Mouse (Mus musculus) MEL (cell line): ENCODE measurements around the gene Lamc3. TPM values are rescaled to one million over a fixed set of nuclear protein-coding genes. Genes with fewer than 3 reads are reported as not detected.

Experiments
- DNase-seq: peaks from one replicate; pipeline ENCODE4 v3.0.0; 2011; ENCODE audit warnings: low read depth, low spot score
- H3K27ac ChIP-seq: 2 replicates; pipeline ENCODE4 v1.5.1; 2012; ENCODE audit warnings: low read depth, mild to moderate bottlenecking, control low read depth, low read length, moderate library complexity; ENCODE audit not compliant: control insufficient read depth
- H3K27me3 ChIP-seq, 2 experiments: fragments of 150-350 bp in 1 of 2; sonication (generic) in 1 of 2; 2 replicates each; pipeline ENCODE4 v1.6.1; 2012; ENCODE audit warnings: low read length in 2 of 2, mild to moderate bottlenecking in 2 of 2, improper control_type of control experiment in 1 of 2, moderate library complexity in 1 of 2; ENCODE audit not compliant: insufficient read depth in 2 of 2, control insufficient read depth in 1 of 2
- H3K36me3 ChIP-seq, 2 experiments: 2 replicates each; pipeline ENCODE4 v1.6.1; 2012 to 2014; ENCODE audit warnings: low read length in 2 of 2, improper control_type of control experiment in 1 of 2, inconsistent platforms in 1 of 2, mild to moderate bottlenecking in 1 of 2; ENCODE audit not compliant: insufficient read depth in 2 of 2, control insufficient read depth in 1 of 2
- H3K4me1 ChIP-seq, 2 experiments: fragments of 150-350 bp in 1 of 2; sonication (generic) in 1 of 2; 2 replicates each; pipeline ENCODE4 v1.6.1; 2012; ENCODE audit warnings: low read length in 2 of 2, improper control_type of control experiment in 1 of 2, mild to moderate bottlenecking in 1 of 2; ENCODE audit not compliant: insufficient read depth in 2 of 2, control insufficient read depth in 1 of 2
- H3K4me3 ChIP-seq, 2 experiments: fragments of 150-350 bp in 1 of 2; sonication (generic) in 1 of 2; 2 replicates each; pipeline ENCODE4 v1.5.1; 2012; ENCODE audit warnings: low read depth in 2 of 2, low read length in 2 of 2, mild to moderate bottlenecking in 2 of 2, moderate library complexity in 2 of 2, control low read depth in 1 of 2, improper control_type of control experiment in 1 of 2; ENCODE audit not compliant: control insufficient read depth in 1 of 2, insufficient read depth in 1 of 2
- H3K79me2 ChIP-seq: 2 replicates; pipeline ENCODE4 v1.6.1; 2012; ENCODE audit warnings: mild to moderate bottlenecking, low read length, moderate library complexity; ENCODE audit not compliant: control insufficient read depth, poor library complexity, insufficient read depth
- H3K9ac ChIP-seq: 2 replicates; pipeline ENCODE4 v1.6.1; 2012; ENCODE audit warnings: low read depth, mild to moderate bottlenecking, control low read depth, low read length, moderate library complexity; ENCODE audit not compliant: control insufficient read depth, poor library complexity, severe bottlenecking
- H3K9me3 ChIP-seq: fragments of 150-350 bp; sonication (generic); replicated peaks from 2 replicates; pipeline ENCODE4 v1.6.1; 2012; ENCODE audit warnings: mild to moderate bottlenecking, low read length, improper control_type of control experiment, moderate library complexity; ENCODE audit not compliant: insufficient read depth
- BHLHE40 ChIP-seq: IDR thresholded peaks from 2 replicates; pipeline ENCODE4 v1.6.1; 2012; ENCODE audit warnings: low read depth, mild to moderate bottlenecking, inconsistent platforms, low read length, improper control_type of control experiment, borderline replicate concordance
- CHD2 ChIP-seq: IDR thresholded peaks from 2 replicates; pipeline ENCODE4 v1.6.1; 2011; ENCODE audit warnings: low read length, improper control_type of control experiment
- CTCF ChIP-seq, 3 experiments: IDR thresholded peaks in 2 of 3; conservative IDR thresholded peaks in 1 of 3; 2 replicates each; pipeline ENCODE4 v1.5.1; 2011 to 2012; ENCODE audit warnings: low read length in 3 of 3, low read depth in 2 of 3, mild to moderate bottlenecking in 2 of 3, improper control_type of control experiment in 1 of 3, inconsistent platforms in 1 of 3, mixed read lengths in 1 of 3, moderate library complexity in 1 of 3; ENCODE audit not compliant: control insufficient read depth in 1 of 3, insufficient read depth in 1 of 3, poor library complexity in 1 of 3, severe bottlenecking in 1 of 3
- E2F4 ChIP-seq: IDR thresholded peaks from 2 replicates; pipeline ENCODE4 v1.6.1; 2011; ENCODE audit warnings: low read depth, low read length, improper control_type of control experiment, borderline replicate concordance
- ELF1 ChIP-seq: IDR thresholded peaks from 2 replicates; pipeline ENCODE4 v1.6.1; 2014; ENCODE audit warnings: low read depth, mild to moderate bottlenecking, inconsistent platforms, low read length, improper control_type of control experiment, moderate library complexity
- GATA1 ChIP-seq: IDR thresholded peaks from 2 replicates; pipeline ENCODE4 v1.6.1; 2011; ENCODE audit warnings: low read depth, low read length, improper control_type of control experiment
- KAT2A ChIP-seq: conservative IDR thresholded peaks from 2 replicates; pipeline ENCODE4 v1.6.1; 2012; ENCODE audit warnings: low read depth, low read length, improper control_type of control experiment, inconsistent platforms
- MAX ChIP-seq: IDR thresholded peaks from 2 replicates; pipeline ENCODE4 v1.6.1; 2011; ENCODE audit warnings: low read length, improper control_type of control experiment
- MAZ ChIP-seq: IDR thresholded peaks from 2 replicates; pipeline ENCODE4 v1.6.1; 2012; ENCODE audit warnings: low read depth, mild to moderate bottlenecking, inconsistent platforms, low read length, improper control_type of control experiment
- MYC ChIP-seq: IDR thresholded peaks from 2 replicates; pipeline ENCODE4 v1.6.1; 2011; ENCODE audit warnings: low read depth, mild to moderate bottlenecking, low read length, improper control_type of control experiment, moderate library complexity
- NELFE ChIP-seq: IDR thresholded peaks from 2 replicates; pipeline ENCODE4 v1.6.1; 2011; ENCODE audit warnings: low read depth, low read length, improper control_type of control experiment
- NRF1 ChIP-seq: IDR thresholded peaks from 2 replicates; pipeline ENCODE4 v1.6.1; 2014; ENCODE audit warnings: low read depth, mild to moderate bottlenecking, inconsistent platforms, low read length, improper control_type of control experiment, moderate library complexity; ENCODE audit not compliant: poor library complexity, insufficient read depth, severe bottlenecking
- POLR2AphosphoS2 ChIP-seq: IDR thresholded peaks from 2 replicates; pipeline ENCODE4 v1.6.1; 2011; ENCODE audit warnings: low read length, improper control_type of control experiment
- POLR2AphosphoS5 ChIP-seq: IDR thresholded peaks from 2 replicates; pipeline ENCODE4 v1.6.1; 2012; ENCODE audit warnings: low read depth, borderline replicate concordance, mild to moderate bottlenecking, inconsistent platforms, low read length, moderate library complexity, mixed read lengths
- TAL1 ChIP-seq: IDR thresholded peaks from 2 replicates; pipeline ENCODE4 v1.6.1; 2012; ENCODE audit warnings: mild to moderate bottlenecking, inconsistent platforms, low read length, moderate library complexity, mixed read lengths
- TBP ChIP-seq: IDR thresholded peaks from 2 replicates; pipeline ENCODE4 v1.8.0; 2011; ENCODE audit warnings: low read depth, low read length, improper control_type of control experiment
- UBTF ChIP-seq: IDR thresholded peaks from 2 replicates; pipeline ENCODE4 v1.6.1; 2012; ENCODE audit warnings: low read depth, mild to moderate bottlenecking, inconsistent platforms, low read length, improper control_type of control experiment, moderate library complexity, borderline replicate concordance; ENCODE audit not compliant: insufficient read depth
- USF2 ChIP-seq, 2 experiments: IDR thresholded peaks; 2 replicates each; pipeline ENCODE4 v1.6.1; 2011 to 2012; ENCODE audit warnings: improper control_type of control experiment in 2 of 2, low read length in 2 of 2, borderline replicate concordance in 1 of 2, inconsistent platforms in 1 of 2, low read depth in 1 of 2, mild to moderate bottlenecking in 1 of 2; ENCODE audit not compliant: insufficient read depth in 1 of 2
- ZC3H11A ChIP-seq: IDR thresholded peaks from 2 replicates; pipeline ENCODE4 v1.6.1; 2012; ENCODE audit warnings: low read depth, mild to moderate bottlenecking, inconsistent platforms, low read length, improper control_type of control experiment
- polyA plus RNA-seq, 2 experiments: library from polyadenylated mRNA; stranded (reverse) in 1 of 2; unstranded in 1 of 2; fragments of >175 nt in 1 of 2; fragments of >200 nt in 1 of 2; gene quantifications; 2 replicates each; pipeline versions ENCODE4 v1.2.1 to v1.2.4; 2012; ENCODE audit warnings: low replicate concordance in 2 of 2, low read depth in 1 of 2; ENCODE audit not compliant: insufficient read length in 2 of 2, insufficient read depth in 1 of 2, missing spikeins in 1 of 2
- total RNA-seq: library from RNA; depleted of rRNA; stranded (reverse); fragments of 300-350 nt; gene quantifications from 2 replicates; pipeline ENCODE4 v1.2.3, GENCODE M21; 2012; rRNA removed

Lamc3 gene
- total RNA-seq (not detected in 2 replicates), polyA plus RNA-seq (not detected)

GRCm38 (mm10) chr2:31887030-31887429 lies at the start of gene Lamc3:
TSS of gene Lamc3 (plus strand) at chr2:31887291.
- TF ChIP-seq CTCF (IDR thresholded peaks at IDR 0.05 in 2 of 3, conservative IDR thresholded peaks at IDR 0.05 in 1 of 3; ENCODE audit: control insufficient read depth in 1 of 3, insufficient read depth in 1 of 3, low read depth in 2 of 3, low read length in 3 of 3, poor library complexity in 1 of 3, severe bottlenecking in 1 of 3): no peak
- TF ChIP-seq MYC: no peak
- no peak for TF ChIP-seq NRF1
- TF ChIP-seq GATA1: no peak
- no peak within 1 kb of the TSS for H3K27ac ChIP-seq
- H3K9ac ChIP-seq: no peak within 1 kb of the TSS
- no peaks in the 10 kb centered on the region for H3K4me1 ChIP-seq
- no peaks in the 10 kb centered on the region for H3K79me2 ChIP-seq
- no peaks in the 10 kb centered on the region for H3K9me3 ChIP-seq
- no peak within 1 kb of the TSS for H3K4me3 ChIP-seq
- DNase-seq: no peak
- no peaks in the 10 kb centered on the region for H3K36me3 ChIP-seq
- H3K27me3 ChIP-seq: peaks cover 10 to 16% of the 10 kb centered on the region in 2 experiments

GRCm38 (mm10) chr2:31838868-31839267 lies 48.2 kb upstream of the Lamc3 start:
- no peak overlapping the region for H3K9ac ChIP-seq
- H3K27me3 ChIP-seq: no peaks in the 10 kb centered on the region; a peak in 1 of 4 replicates
- H3K4me3 ChIP-seq: no peak overlapping the region
- H3K27ac ChIP-seq: no peak overlapping the region
- TF ChIP-seq POLR2AphosphoS2 (no peak), TAL1 (no peak), ZC3H11A (no peak), USF2 (IDR thresholded peaks at IDR 0.05; ENCODE audit: borderline replicate concordance in 1 of 2, insufficient read depth in 1 of 2, low read depth in 1 of 2, low read length in 2 of 2) (no peak), POLR2AphosphoS5 (no peak), ELF1 (no peak), NELFE (no peak), E2F4 (no peak), CHD2 (no peak), MAX (no peak), MYC (no peak), MAZ (no peak), TBP (no peak), KAT2A (no peak), BHLHE40 (no peak), UBTF (no peak), CTCF (IDR thresholded peaks at IDR 0.05 in 2 of 3, conservative IDR thresholded peaks at IDR 0.05 in 1 of 3; ENCODE audit: control insufficient read depth in 1 of 3, insufficient read depth in 1 of 3, low read depth in 2 of 3, low read length in 3 of 3, poor library complexity in 1 of 3, severe bottlenecking in 1 of 3) (no peak)
- no peaks in the 10 kb centered on the region for H3K79me2 ChIP-seq
- no peaks in the 10 kb centered on the region for H3K9me3 ChIP-seq
- DNase-seq: no peak
- no peaks in the 10 kb centered on the region for H3K36me3 ChIP-seq
- no peaks in the 10 kb centered on the region for H3K4me1 ChIP-seq
